Mouse (Mus musculus) liver, postnatal 0 days (tissue): ENCODE results near the gene Gm49373. TPM values are rescaled to one million over a fixed set of nuclear protein-coding genes. Genes with fewer than 3 reads are reported as not detected.

Source experiments
- ATAC-seq: fragments of 200-750 bp; cut with Nextera tagmentation; 2 replicates; pipeline ENCODE4 v1.8.0; 2017; ENCODE audit warnings: mild to moderate bottlenecking, moderate library complexity
- DNase-seq: peaks from one replicate; pipeline ENCODE4 v3.0.0-alpha.2; 2016
- H3K27ac ChIP-seq: fragments of 300-500 bp; sonication (generic); 2 replicates; pipeline ENCODE4 v1.5.1; 2014; ENCODE audit warnings: antibody characterized with exemption, moderate library complexity, mild to moderate bottlenecking, low read depth
- H3K27me3 ChIP-seq: fragments of 300-500 bp; sonication (generic); 2 replicates; pipeline ENCODE4 v1.6.1; 2014; ENCODE audit warnings: low read length, control low read depth, mixed read lengths; ENCODE audit not compliant: insufficient read depth
- H3K36me3 ChIP-seq: fragments of 300-500 bp; sonication (generic); replicated peaks from 2 replicates; pipeline ENCODE4 v1.6.1; 2014; ENCODE audit warnings: mild to moderate bottlenecking, control low read depth, low read length, moderate library complexity, mixed read lengths; ENCODE audit not compliant: insufficient read depth
- H3K4me1 ChIP-seq: fragments of 300-500 bp; sonication (generic); 2 replicates; pipeline ENCODE4 v1.6.1; 2014; ENCODE audit warnings: antibody characterized with exemption, mild to moderate bottlenecking, control low read depth; ENCODE audit not compliant: insufficient read depth
- H3K4me2 ChIP-seq: fragments of 300-500 bp; sonication (generic); 2 replicates; pipeline ENCODE4 v1.6.1; 2014; ENCODE audit warnings: low read depth, mild to moderate bottlenecking, low read length, moderate library complexity, mixed read lengths
- H3K4me3 ChIP-seq: fragments of 300-500 bp; sonication (generic); 2 replicates; pipeline ENCODE4 v1.5.1; 2014; ENCODE audit warnings: low read depth, low read length
- H3K9ac ChIP-seq: fragments of 300-500 bp; sonication (generic); replicated peaks from 2 replicates; pipeline ENCODE4 v1.6.1; 2014; ENCODE audit warnings: mild to moderate bottlenecking, moderate library complexity
- H3K9me3 ChIP-seq: fragments of 300-500 bp; sonication (generic); 2 replicates; pipeline ENCODE4 v1.6.1; 2016; ENCODE audit warnings: mild to moderate bottlenecking, control low read depth, low read length, mixed read lengths
- CTCF ChIP-seq: sonication (generic); IDR thresholded peaks from 2 replicates; pipeline ENCODE4 v1.5.1; 2016; ENCODE audit warnings: antibody characterized with exemption, low read depth
- EP300 ChIP-seq: IDR thresholded peaks from 2 replicates; pipeline ENCODE4 v1.6.1; 2016; ENCODE audit warnings: antibody characterized with exemption, low read depth, mild to moderate bottlenecking
- WGBS: fragments of 180-500 bp; shearing (Covaris S2); extraction: QIAGEN DNeasy Blood & Tissue Kit; methylation state at CpG from one replicate; pipeline ENCODE4 v1.1.7; 2014; ENCODE audit not compliant: insufficient replicate concordance; 5-methylcytosine and 5-hydroxymethylcytosine counted together
- polyA plus RNA-seq: library from polyadenylated mRNA; unstranded; fragments of >200 nt; fragmentation: Nextera tagmentation; extraction: Ambion mirVana; gene quantifications from 2 replicates; pipeline ENCODE4 v1.2.1, GENCODE M21; 2015

The Gm49373 gene
- polyA plus RNA-seq, 1 experiment from 2014 or later = 0.06 TPM

- Histone ChIP-seq H3K4me3 (no peak overlapping the region), H3K4me1 (peaks cover 2% of the 10 kb centered on the region; the same call in 1 of the 2 replicates), H3K36me3 (peaks cover 20% of the 10 kb centered on the region; the same call in 1 of the 2 replicates), H3K9ac (no peak overlapping the region), H3K9me3 (no peaks in the 10 kb centered on the region), H3K27me3 (no peaks in the 10 kb centered on the region), H3K27ac (no peak overlapping the region), H3K4me2 (no peak overlapping the region)
- no peak for DNase-seq
- TF ChIP-seq CTCF (no peak), EP300 (no peak)
- ATAC-seq = no peak
- WGBS = 67% methylated on average over 23 of the region's 23 CpGs
Observed at GRCm38 (mm10) chr9:21107607-21108237, 34.8 kb upstream of the Gm49373 start.

GRCm38 (mm10) chr9:21105760-21106564 lies 33.1 kb upstream of the Gm49373 start:
- Histone ChIP-seq H3K27me3 (no peaks in the 10 kb centered on the region), H3K36me3 (peaks cover 20% of the 10 kb centered on the region; the same call in 1 of the 2 replicates), H3K9me3 (no peaks in the 10 kb centered on the region), H3K9ac (no peak overlapping the region), H3K27ac (peak overlapping the region; percentile 17), H3K4me3 (no peak overlapping the region), H3K4me1 (peaks cover 2% of the 10 kb centered on the region; the same call in 1 of the 2 replicates), H3K4me2 (0 out of 2 replicates have a peak overlapping the region, but pooled peaks have one; percentile 8)
- WGBS = 46% methylated on average over 5 of the region's 5 CpGs
- TF ChIP-seq EP300 = peak; percentile 64
- no peak for TF ChIP-seq CTCF
- ATAC-seq = peak; percentile 83
- no peak for DNase-seq

DNA sequence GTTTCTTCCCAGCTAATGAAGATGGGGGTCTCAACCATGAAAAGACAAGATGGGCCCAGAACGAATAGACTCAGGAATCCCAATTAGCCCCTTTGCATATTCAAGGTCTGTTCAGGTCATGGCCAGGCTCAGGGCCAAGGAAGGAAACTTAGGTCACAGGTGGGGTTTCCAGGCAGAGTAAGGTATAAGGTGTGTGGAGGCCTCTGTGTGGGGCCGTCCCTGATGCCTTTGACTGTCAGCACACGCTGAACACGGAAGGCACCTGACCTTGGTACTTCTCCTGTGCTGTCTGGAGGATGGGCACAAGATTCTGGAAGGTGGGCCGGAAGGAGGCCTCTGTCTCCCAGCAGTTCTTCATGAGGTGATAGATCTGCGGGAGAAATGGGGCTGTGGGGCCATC lies 31.9 kb upstream of the Gm49373 start:
- DNase-seq (no peak), ATAC-seq (no peak)
- no peak for TF ChIP-seq CTCF
- no peak for TF ChIP-seq EP300
- H3K4me2 ChIP-seq = no peak overlapping the region
- H3K4me3 ChIP-seq = no peak overlapping the region
- H3K4me1 ChIP-seq = peaks cover 8% of the 10 kb centered on the region; the same call in 1 of the 2 replicates
- H3K36me3 ChIP-seq = peaks cover 16% of the 10 kb centered on the region; the same call in 1 of the 2 replicates
- no peak overlapping the region for H3K27ac ChIP-seq
- H3K27me3 ChIP-seq = no peaks in the 10 kb centered on the region
- 88% methylated on average over 6 of the region's 6 CpGs for WGBS
- no peaks in the 10 kb centered on the region for H3K9me3 ChIP-seq
- H3K9ac ChIP-seq = no peak overlapping the region

- no peak overlapping the region for H3K4me3 ChIP-seq
- DNase-seq (no peak), ATAC-seq (no peak)
- peaks cover 8% of the 10 kb centered on the region; the same call in 1 of the 2 replicates for H3K4me1 ChIP-seq
- whole genome bisulfite sequencing = 78% methylated on average over 2 of the region's 2 CpGs
- H3K4me2 ChIP-seq = no peak overlapping the region
- H3K27me3 ChIP-seq = no peaks in the 10 kb centered on the region
- H3K36me3 ChIP-seq = 0 out of 2 replicates have a peak, but pooled peaks cover 5% of the 10 kb centered on the region
- H3K9ac ChIP-seq = no peak overlapping the region
- TF ChIP-seq EP300 (no peak), CTCF (no peak)
- no peak overlapping the region for H3K27ac ChIP-seq
- H3K9me3 ChIP-seq = no peaks in the 10 kb centered on the region
Observed at GRCm38 (mm10) chr9:21102076-21102475, 29.2 kb upstream of the Gm49373 start.

DNA sequence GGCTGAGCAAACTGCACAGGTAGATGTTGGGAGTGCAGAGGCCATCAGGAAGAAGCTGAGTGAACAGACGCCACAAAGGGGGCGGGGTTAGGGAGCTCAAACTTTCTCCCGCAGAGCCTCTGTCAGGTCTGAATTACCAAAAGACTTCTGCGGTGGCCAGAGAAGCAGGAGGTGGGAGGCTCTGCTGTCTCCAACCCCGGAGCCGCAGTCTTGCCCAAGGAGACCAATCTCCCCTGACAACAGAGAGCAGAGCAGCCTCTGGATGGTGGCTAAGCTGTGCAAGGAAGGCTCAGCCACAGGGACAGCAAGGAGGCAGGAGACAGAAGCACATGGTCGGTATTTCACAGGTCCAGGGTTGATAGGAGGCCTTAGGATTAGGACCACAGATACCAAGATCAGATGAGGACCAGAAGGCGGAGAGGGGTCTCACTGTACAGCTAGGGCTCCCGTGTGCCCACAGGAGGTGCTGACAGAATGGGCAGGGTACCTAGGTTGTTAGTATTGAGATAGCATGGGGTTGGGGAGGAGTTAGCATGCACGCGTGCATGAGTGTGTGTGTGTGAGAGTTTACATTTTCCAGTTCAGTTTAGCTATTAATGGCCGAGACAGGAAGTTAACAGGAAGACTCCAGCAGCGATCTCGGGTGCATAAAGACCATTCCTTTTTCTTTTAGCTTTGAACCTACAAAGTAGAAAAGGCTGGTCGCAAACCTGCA lies 27.7 kb upstream of the Gm49373 start:
- H3K36me3 ChIP-seq = 0 out of 2 replicates have a peak, but pooled peaks cover 5% of the 10 kb centered on the region
- DNase-seq (no peak), ATAC-seq (no peak)
- H3K4me3 ChIP-seq = no peak overlapping the region
- H3K27ac ChIP-seq = no peak overlapping the region
- peaks cover 8% of the 10 kb centered on the region; the same call in 1 of the 2 replicates for H3K4me1 ChIP-seq
- TF ChIP-seq EP300 = no peak
- TF ChIP-seq CTCF = no peak
- no peaks in the 10 kb centered on the region for H3K9me3 ChIP-seq
- no peaks in the 10 kb centered on the region for H3K27me3 ChIP-seq
- peak overlapping the region; percentile 39; the same call in 1 of the 2 replicates for H3K4me2 ChIP-seq
- 23% methylated on average over 15 of the region's 15 CpGs for WGBS
- H3K9ac ChIP-seq = peak overlapping the region; percentile 32; the same call in 1 of the 2 replicates

DNA sequence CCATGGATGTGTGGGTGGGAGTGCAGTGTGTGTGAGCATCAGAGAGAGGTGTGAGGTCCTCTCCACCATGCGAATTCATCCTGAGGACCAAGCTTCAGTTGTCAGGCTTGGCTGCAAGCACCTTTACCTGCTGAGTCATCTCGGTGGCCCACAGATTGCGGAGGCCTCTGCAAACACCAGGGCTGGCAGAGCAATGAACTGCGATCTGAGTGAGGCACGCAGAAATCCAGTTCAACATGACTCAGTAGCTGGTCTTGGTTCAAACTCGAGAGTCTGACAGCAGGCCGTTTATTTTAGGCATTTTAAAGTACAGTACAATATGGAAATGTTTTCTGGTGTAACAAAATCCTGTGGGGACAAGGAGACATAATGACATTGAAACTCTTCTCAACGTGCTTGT lies 24.9 kb upstream of the Gm49373 start:
- Histone ChIP-seq H3K9ac (no peak overlapping the region), H3K4me1 (peaks cover 6% of the 10 kb centered on the region; the same call in 1 of the 2 replicates), H3K9me3 (no peaks in the 10 kb centered on the region), H3K4me3 (no peak overlapping the region), H3K36me3 (no peaks in the 10 kb centered on the region), H3K27ac (no peak overlapping the region), H3K4me2 (no peak overlapping the region), H3K27me3 (no peaks in the 10 kb centered on the region)
- DNase-seq (no peak), ATAC-seq (peak; percentile 66; the same call in 1 of the 2 replicates)
- TF ChIP-seq CTCF (no peak), EP300 (no peak)
- WGBS = 55% methylated on average over 8 of the region's 8 CpGs
